Mouse (Mus musculus): Measurements from ENCODE around the gene AI464131. TPM values are rescaled to one million over a fixed set of nuclear protein-coding genes. Genes with fewer than 3 reads are reported as not detected.
"Not testable (repeated sequence)": the region's sequence is repeated elsewhere in the genome, so short reads cannot be mapped to it uniquely, and the experiment has no call there.

Gene AI464131
- polyA plus RNA-seq, 1 experiment from 2014 or later, result 2.4 TPM

GRCm38 (mm10) chr4:41471384-41471689 is 31.5 kb downstream of the AI464131 start:
- peak overlapping the region; percentile 36 for H3K27ac ChIP-seq (ENCODE audit: low read depth, low read length)
- H3K4me3 ChIP-seq (ENCODE audit: low read depth, low read length), result no peak overlapping the region
- no peak overlapping the region for H3K9ac ChIP-seq (ENCODE audit: low read length)
- peaks cover 28% of the 10 kb centered on the region for H3K4me1 ChIP-seq (ENCODE audit: control insufficient read depth, insufficient read depth, low read length)
- H3K4me2 ChIP-seq (ENCODE audit: low read length), result peak overlapping the region; percentile 16; the same call in 1 of the 2 replicates
- DNase-seq (ENCODE audit: low spot score) (no peak), ATAC-seq (no peak)
- 68% methylated on average over 1 of the region's 1 CpGs for WGBS
- H3K27me3 ChIP-seq (replicated peaks; ENCODE audit: control insufficient read depth, insufficient read depth, low read length), result no peaks in the 10 kb centered on the region
- no peaks in the 10 kb centered on the region for H3K36me3 ChIP-seq (ENCODE audit: control insufficient read depth, insufficient read depth, low read length)
- H3K9me3 ChIP-seq (replicated peaks; ENCODE audit: control insufficient read depth, low read length), result no peaks in the 10 kb centered on the region

- DNase-seq (ENCODE audit: low spot score) (peak; percentile 94), ATAC-seq (peak; percentile 90)
- WGBS, result 9% methylated on average over 5 of the region's 5 CpGs
- Histone ChIP-seq H3K9ac (ENCODE audit: low read length) (no peak overlapping the region), H3K27me3 (replicated peaks; ENCODE audit: control insufficient read depth, insufficient read depth, low read length) (no peaks in the 10 kb centered on the region), H3K4me2 (ENCODE audit: low read length) (peak overlapping the region; percentile 16; the same call in 1 of the 2 replicates), H3K4me1 (ENCODE audit: control insufficient read depth, insufficient read depth, low read length) (peaks cover 28% of the 10 kb centered on the region), H3K9me3 (replicated peaks; ENCODE audit: control insufficient read depth, low read length) (no peaks in the 10 kb centered on the region), H3K36me3 (ENCODE audit: control insufficient read depth, insufficient read depth, low read length) (no peaks in the 10 kb centered on the region), H3K4me3 (ENCODE audit: low read depth, low read length) (no peak overlapping the region), H3K27ac (ENCODE audit: low read depth, low read length) (peak overlapping the region; percentile 36)
Observed at GRCm38 (mm10) chr4:41470684-41471383, 32.0 kb downstream of the AI464131 start.

- Histone ChIP-seq H3K4me2 (ENCODE audit: low read length) (no peak overlapping the region), H3K4me3 (ENCODE audit: low read depth, low read length) (no peak overlapping the region), H3K27me3 (replicated peaks; ENCODE audit: control insufficient read depth, insufficient read depth, low read length) (no peaks in the 10 kb centered on the region), H3K9ac (ENCODE audit: low read length) (no peak overlapping the region), H3K9me3 (replicated peaks; ENCODE audit: control insufficient read depth, low read length) (no peaks in the 10 kb centered on the region), H3K36me3 (ENCODE audit: control insufficient read depth, insufficient read depth, low read length) (no peaks in the 10 kb centered on the region), H3K27ac (ENCODE audit: low read depth, low read length) (peak overlapping the region; percentile 28; the same call in 1 of the 2 replicates), H3K4me1 (ENCODE audit: control insufficient read depth, insufficient read depth, low read length) (peaks cover 28% of the 10 kb centered on the region)
- peak; percentile 18 for ATAC-seq
- DNase-seq (ENCODE audit: low spot score), result peak; percentile 63
- WGBS, result 29% methylated on average over 7 of the region's 7 CpGs
Observed at GRCm38 (mm10) chr4:41470051-41470683, 32.7 kb downstream of the AI464131 start.

GRCm38 (mm10) chr4:41469199-41469598 is 33.7 kb downstream of the AI464131 start:
- ATAC-seq (no peak), DNase-seq (ENCODE audit: low spot score) (no peak)
- Histone ChIP-seq H3K4me2 (ENCODE audit: low read length) (no peak overlapping the region), H3K9ac (ENCODE audit: low read length) (no peak overlapping the region), H3K27ac (ENCODE audit: low read depth, low read length) (no peak overlapping the region), H3K27me3 (replicated peaks; ENCODE audit: control insufficient read depth, insufficient read depth, low read length) (no peaks in the 10 kb centered on the region), H3K4me1 (ENCODE audit: control insufficient read depth, insufficient read depth, low read length) (peaks cover 28% of the 10 kb centered on the region), H3K4me3 (ENCODE audit: low read depth, low read length) (no peak overlapping the region), H3K36me3 (ENCODE audit: control insufficient read depth, insufficient read depth, low read length) (no peaks in the 10 kb centered on the region), H3K9me3 (replicated peaks; ENCODE audit: control insufficient read depth, low read length) (no peaks in the 10 kb centered on the region)
- 77% methylated on average over 10 of the region's 10 CpGs for WGBS

- Histone ChIP-seq H3K4me3 (ENCODE audit: low read depth, low read length) (no peak overlapping the region), H3K4me1 (ENCODE audit: control insufficient read depth, insufficient read depth, low read length) (peaks cover 28% of the 10 kb centered on the region), H3K9ac (ENCODE audit: low read length) (no peak overlapping the region), H3K9me3 (replicated peaks; ENCODE audit: control insufficient read depth, low read length) (no peaks in the 10 kb centered on the region), H3K27ac (ENCODE audit: low read depth, low read length) (no peak overlapping the region), H3K36me3 (ENCODE audit: control insufficient read depth, insufficient read depth, low read length) (no peaks in the 10 kb centered on the region), H3K4me2 (ENCODE audit: low read length) (no peak overlapping the region), H3K27me3 (replicated peaks; ENCODE audit: control insufficient read depth, insufficient read depth, low read length) (no peaks in the 10 kb centered on the region)
- peak; percentile 84 for DNase-seq (ENCODE audit: low spot score)
- ATAC-seq, result no peak
- 54% methylated on average over 17 of the region's 17 CpGs for WGBS
Observed at GRCm38 (mm10) chr4:41468396-41469080, 34.3 kb downstream of the AI464131 start.

- 4% methylated on average over 17 of the region's 17 CpGs for WGBS
- H3K27me3 ChIP-seq (replicated peaks; ENCODE audit: control insufficient read depth, insufficient read depth, low read length), result no peaks in the 10 kb centered on the region
- H3K36me3 ChIP-seq (ENCODE audit: control insufficient read depth, insufficient read depth, low read length), result no peaks in the 10 kb centered on the region; the same call in 1 of the 2 replicates
- H3K4me1 ChIP-seq (ENCODE audit: control insufficient read depth, insufficient read depth, low read length), result peaks cover 14% of the 10 kb centered on the region
- DNase-seq (ENCODE audit: low spot score) (peak; percentile 49), ATAC-seq (peak; percentile 7)
- no peaks in the 10 kb centered on the region for H3K9me3 ChIP-seq (replicated peaks; ENCODE audit: control insufficient read depth, low read length)
- H3K4me3 ChIP-seq (ENCODE audit: low read depth, low read length), result peak overlapping the region; percentile 60
- no peak overlapping the region for H3K27ac ChIP-seq (ENCODE audit: low read depth, low read length)
- H3K4me2 ChIP-seq (ENCODE audit: low read length), result peak overlapping the region; percentile 52
- H3K9ac ChIP-seq (ENCODE audit: low read length), result peak overlapping the region; percentile 73
Observed at GRCm38 (mm10) chr4:41465287-41465665, 37.6 kb downstream of the AI464131 start.

GRCm38 (mm10) chr4:41464345-41465286 is 38.3 kb downstream of the AI464131 start, which contains the start of the genes Kif24 and Nudt2:
Gene Kif24, minus strand, starts transcription at chr4:41464887.
Gene Nudt2, plus strand, starts transcription at chr4:41465151.
- WGBS, result under 1% methylated on average over 70 of the region's 70 CpGs
- ATAC-seq (peak; percentile 98), DNase-seq (ENCODE audit: low spot score) (peak; percentile 100)
- Histone ChIP-seq H3K4me3 (ENCODE audit: low read depth, low read length) (peak within 1 kb of the TSS; percentile 60), H3K4me2 (ENCODE audit: low read length) (peak within 1 kb of the TSS; percentile 61), H3K36me3 (ENCODE audit: control insufficient read depth, insufficient read depth, low read length) (no peaks in the 10 kb centered on the region; the same call in 1 of the 2 replicates), H3K27me3 (replicated peaks; ENCODE audit: control insufficient read depth, insufficient read depth, low read length) (no peaks in the 10 kb centered on the region), H3K4me1 (ENCODE audit: control insufficient read depth, insufficient read depth, low read length) (peaks cover 8% of the 10 kb centered on the region), H3K9ac (ENCODE audit: low read length) (peak within 1 kb of the TSS; percentile 73), H3K27ac (ENCODE audit: low read depth, low read length) (peak within 1 kb of the TSS; percentile 60; the same call in 1 of the 2 replicates), H3K9me3 (replicated peaks; ENCODE audit: control insufficient read depth, low read length) (no peaks in the 10 kb centered on the region)

- Histone ChIP-seq H3K4me2 (ENCODE audit: low read length) (peak overlapping the region; percentile 61), H3K4me3 (ENCODE audit: low read depth, low read length) (peak overlapping the region; percentile 60)
- not testable (repeated sequence) for H3K9ac ChIP-seq (ENCODE audit: low read length); H3K9me3 ChIP-seq (replicated peaks; ENCODE audit: control insufficient read depth, low read length); H3K4me1 ChIP-seq (ENCODE audit: control insufficient read depth, insufficient read depth, low read length); DNase-seq (ENCODE audit: low spot score); ATAC-seq; H3K27me3 ChIP-seq (replicated peaks; ENCODE audit: control insufficient read depth, insufficient read depth, low read length); H3K27ac ChIP-seq (ENCODE audit: low read depth, low read length); H3K36me3 ChIP-seq (ENCODE audit: control insufficient read depth, insufficient read depth, low read length)
- 86% methylated on average over 3 of the region's 3 CpGs for WGBS
Observed at GRCm38 (mm10) chr4:41463051-41463738, 39.7 kb downstream of the AI464131 start.
